Mouse (Mus musculus): ENCODE data around the gene Retreg3. TPM values are rescaled to one million over a fixed set of nuclear protein-coding genes. Genes with fewer than 3 reads are reported as not detected.
A peak's percentile ranks its signal among the peaks of the same experiment; 100 is the strongest.
"Not testable (repeated sequence)": the region's sequence is repeated elsewhere in the genome, so short reads cannot be mapped to it uniquely, and the experiment has no call there.

Gene Retreg3
- polyA plus RNA-seq, 1 experiment from 2014 or later = 21.8 TPM

- H3K4me2 ChIP-seq = no peak overlapping the region
- no peak overlapping the region for H3K4me3 ChIP-seq
- H3K27ac ChIP-seq = no peak overlapping the region
- H3K9me3 ChIP-seq = no peaks in the 10 kb centered on the region
- peaks cover 34% of the 10 kb centered on the region for H3K4me1 ChIP-seq
- 88% methylated on average over 15 of the region's 15 CpGs for WGBS
- H3K27me3 ChIP-seq = peaks cover 16% of the 10 kb centered on the region
- ATAC-seq (ENCODE audit: borderline replicate concordance, extremely low read depth, low FRiP score, low TSS enrichment) = no peak
- H3K36me3 ChIP-seq = peaks cover 47% of the 10 kb centered on the region
- no peak overlapping the region for H3K9ac ChIP-seq
Measured at GRCm38 (mm10) chr11:101161551-101161950, 41.9 kb upstream of the Retreg3 start.

GRCm38 (mm10) chr11:101160981-101161505 lies 41.4 kb upstream of the Retreg3 start:
- H3K9me3 ChIP-seq; H3K27ac ChIP-seq; ATAC-seq (ENCODE audit: borderline replicate concordance, extremely low read depth, low FRiP score, low TSS enrichment); H3K4me2 ChIP-seq; H3K9ac ChIP-seq; H3K4me3 ChIP-seq: not testable (repeated sequence)
- H3K4me1 ChIP-seq = peaks cover 36% of the 10 kb centered on the region
- peaks cover 11% of the 10 kb centered on the region for H3K27me3 ChIP-seq
- peaks cover 42% of the 10 kb centered on the region for H3K36me3 ChIP-seq
- WGBS = 77% methylated on average over 8 of the region's 8 CpGs

- not testable (repeated sequence) for H3K9ac ChIP-seq; ATAC-seq (ENCODE audit: borderline replicate concordance, extremely low read depth, low FRiP score, low TSS enrichment); H3K4me3 ChIP-seq; H3K4me2 ChIP-seq; H3K27ac ChIP-seq; H3K27me3 ChIP-seq; H3K9me3 ChIP-seq
- H3K36me3 ChIP-seq = peaks cover 35% of the 10 kb centered on the region
- WGBS = 69% methylated on average over 8 of the region's 10 CpGs
- peaks cover 40% of the 10 kb centered on the region for H3K4me1 ChIP-seq
Measured at GRCm38 (mm10) chr11:101160151-101160550, 40.5 kb upstream of the Retreg3 start.

- H3K27me3 ChIP-seq = no peaks in the 10 kb centered on the region
- H3K4me1 ChIP-seq = peaks cover 11% of the 10 kb centered on the region
- H3K9ac ChIP-seq = peak within 1 kb of the TSS; percentile 61
- H3K4me3 ChIP-seq = peak within 1 kb of the TSS; percentile 43
- peak within 1 kb of the TSS; percentile 47; the same call in 1 of the 2 replicates for H3K27ac ChIP-seq
- peak within 1 kb of the TSS; percentile 89 for H3K4me2 ChIP-seq
- no peaks in the 10 kb centered on the region for H3K9me3 ChIP-seq
- 2% methylated on average over 36 of the region's 36 CpGs for WGBS
- H3K36me3 ChIP-seq = no peaks in the 10 kb centered on the region
- peak; percentile 76; the same call in 1 of the 2 replicates for ATAC-seq (ENCODE audit: borderline replicate concordance, extremely low read depth, low FRiP score, low TSS enrichment)
Measured at GRCm38 (mm10) chr11:101155728-101156371, 36.2 kb upstream of the Retreg3 start, which contains the start of gene Tubg2. Gene Tubg2 (plus strand): TSS chr11:101155907.

- WGBS = 66% methylated on average over 6 of the region's 6 CpGs
- peak overlapping the region; percentile 89; the same call in 1 of the 2 replicates for H3K4me2 ChIP-seq
- H3K27me3 ChIP-seq = no peaks in the 10 kb centered on the region
- H3K4me1 ChIP-seq = peaks cover 12% of the 10 kb centered on the region
- no peaks in the 10 kb centered on the region for H3K9me3 ChIP-seq
- H3K9ac ChIP-seq = no peak overlapping the region
- no peak for ATAC-seq (ENCODE audit: borderline replicate concordance, extremely low read depth, low FRiP score, low TSS enrichment)
- no peak overlapping the region for H3K27ac ChIP-seq
- no peaks in the 10 kb centered on the region for H3K36me3 ChIP-seq
- no peak overlapping the region for H3K4me3 ChIP-seq
Measured at GRCm38 (mm10) chr11:101155151-101155550, 35.5 kb upstream of the Retreg3 start.

- H3K9ac ChIP-seq = no peak overlapping the region
- no peak overlapping the region for H3K4me3 ChIP-seq
- no peaks in the 10 kb centered on the region for H3K36me3 ChIP-seq
- H3K27ac ChIP-seq = no peak overlapping the region
- H3K9me3 ChIP-seq = no peaks in the 10 kb centered on the region
- no peaks in the 10 kb centered on the region for H3K27me3 ChIP-seq
- ATAC-seq (ENCODE audit: borderline replicate concordance, extremely low read depth, low FRiP score, low TSS enrichment) = no peak
- H3K4me1 ChIP-seq = peaks cover 17% of the 10 kb centered on the region
- H3K4me2 ChIP-seq = no peak overlapping the region
Measured at GRCm38 (mm10) chr11:101154648-101155047, 35.0 kb upstream of the Retreg3 start.

GRCm38 (mm10) chr11:101152825-101153224 lies 33.1 kb upstream of the Retreg3 start:
- H3K36me3 ChIP-seq = no peaks in the 10 kb centered on the region
- no peaks in the 10 kb centered on the region for H3K27me3 ChIP-seq
- no peak overlapping the region for H3K9ac ChIP-seq
- peaks cover 24% of the 10 kb centered on the region for H3K4me1 ChIP-seq
- H3K4me3 ChIP-seq = no peak overlapping the region
- H3K9me3 ChIP-seq = no peaks in the 10 kb centered on the region
- no peak for ATAC-seq (ENCODE audit: borderline replicate concordance, extremely low read depth, low FRiP score, low TSS enrichment)
- no peak overlapping the region for H3K27ac ChIP-seq
- H3K4me2 ChIP-seq = no peak overlapping the region
- WGBS = 59% methylated on average over 1 of the region's 1 CpGs

- no peak overlapping the region for H3K27ac ChIP-seq
- no peaks in the 10 kb centered on the region for H3K36me3 ChIP-seq
- H3K27me3 ChIP-seq = no peaks in the 10 kb centered on the region
- 60% methylated on average over 2 of the region's 2 CpGs for WGBS
- no peak overlapping the region for H3K9ac ChIP-seq
- H3K4me3 ChIP-seq = no peak overlapping the region
- H3K9me3 ChIP-seq = no peaks in the 10 kb centered on the region
- ATAC-seq (ENCODE audit: borderline replicate concordance, extremely low read depth, low FRiP score, low TSS enrichment) = no peak
- no peak overlapping the region for H3K4me2 ChIP-seq
- peaks cover 23% of the 10 kb centered on the region for H3K4me1 ChIP-seq
Measured at GRCm38 (mm10) chr11:101151063-101151462, 31.4 kb upstream of the Retreg3 start.

- no peaks in the 10 kb centered on the region for H3K9me3 ChIP-seq
- peak overlapping the region; percentile 5 for H3K9ac ChIP-seq
- 32% methylated on average over 9 of the region's 9 CpGs for WGBS
- peak; percentile 55; the same call in 1 of the 2 replicates for ATAC-seq (ENCODE audit: borderline replicate concordance, extremely low read depth, low FRiP score, low TSS enrichment)
- H3K27ac ChIP-seq = peak overlapping the region; percentile 75
- no peaks in the 10 kb centered on the region for H3K27me3 ChIP-seq
- H3K4me2 ChIP-seq = no peak overlapping the region
- H3K4me3 ChIP-seq = no peak overlapping the region
- no peaks in the 10 kb centered on the region for H3K36me3 ChIP-seq
- H3K4me1 ChIP-seq = 0 out of 2 replicates have a peak, but pooled peaks cover 13% of the 10 kb centered on the region
Measured at GRCm38 (mm10) chr11:101149178-101150105, 29.7 kb upstream of the Retreg3 start.

GRCm38 (mm10) chr11:101148751-101149150 lies 29.1 kb upstream of the Retreg3 start:
- no peak overlapping the region for H3K4me3 ChIP-seq

GRCm38 (mm10) chr11:101146377-101146776 lies 26.7 kb upstream of the Retreg3 start:
- Histone ChIP-seq H3K27ac (no peak overlapping the region), H3K4me2 (no peak overlapping the region), H3K9ac (no peak overlapping the region), H3K4me3 (no peak overlapping the region), H3K9me3 (no peaks in the 10 kb centered on the region), H3K4me1 (peaks cover 20% of the 10 kb centered on the region), H3K36me3 (no peaks in the 10 kb centered on the region), H3K27me3 (no peaks in the 10 kb centered on the region)
- ATAC-seq (ENCODE audit: borderline replicate concordance, extremely low read depth, low FRiP score, low TSS enrichment) = no peak
- WGBS = 31% methylated on average over 10 of the region's 10 CpGs

More at GRCm38 (mm10) chr11:101148751-101149150, 29.1 kb upstream of the Retreg3 start:
- H3K9me3 ChIP-seq = no peaks in the 10 kb centered on the region
- ATAC-seq (ENCODE audit: borderline replicate concordance, extremely low read depth, low FRiP score, low TSS enrichment) = no peak
- H3K27ac ChIP-seq = peak overlapping the region; percentile 75
- H3K9ac ChIP-seq = peak overlapping the region; percentile 5; the same call in 1 of the 2 replicates
- no peak overlapping the region for H3K4me2 ChIP-seq
- H3K27me3 ChIP-seq = no peaks in the 10 kb centered on the region
- peaks cover 16% of the 10 kb centered on the region for H3K4me1 ChIP-seq
- WGBS = 61% methylated on average over 10 of the region's 10 CpGs
- H3K36me3 ChIP-seq = no peaks in the 10 kb centered on the region
